Mouse (Mus musculus) granulocyte monocyte progenitor cell, adult 5-6 weeks (primary cell): Measurements from ENCODE around the gene Tmem18. TPM values are rescaled to one million over a fixed set of nuclear protein-coding genes. Genes with fewer than 3 reads are reported as not detected.

Experiments used
- ATAC-seq: replicated peaks from 2 replicates; pipeline ENCODE4 v1.8.0; 2016; ENCODE audit warnings: mild to moderate bottlenecking, moderate TSS enrichment, inconsistent platforms; ENCODE audit not compliant: poor library complexity, severe bottlenecking
- total RNA-seq, 2 experiments: library from RNA; stranded (forward) in 1 of 2; stranded (reverse) in 1 of 2; fragments of 200-712, 200-1000 nt in 1 of 2; fragments of >200 nt in 1 of 2; fragmentation: Nextera tagmentation in 1 of 2; gene quantifications; 2 replicates each; pipeline ENCODE4 v1.2.3; 2014 to 2017

The Tmem18 gene
- total RNA-seq (2014; fragmentation: Nextera tagmentation) (10.5 and 11.9 TPM in 2 replicates), total RNA-seq (2017) (12.5 and 17.6 TPM in 2 replicates)

GRCm38 (mm10) chr12:30584356-30584740 is at the start of gene Tmem18:
Tmem18 (plus strand) TSS chr12:30584426.
- ATAC-seq: peak; percentile 91

GRCm38 (mm10) chr12:30557349-30557748 is 26.9 kb upstream of the Tmem18 start:
- ATAC-seq: no peak

GRCm38 (mm10) chr12:30561411-30561810 is 22.8 kb upstream of the Tmem18 start:
- no peak for ATAC-seq

- ATAC-seq: no peak
These were observed 12.2 kb upstream of the Tmem18 start for GRCm38 (mm10) chr12:30572075-30572474.

GRCm38 (mm10) chr12:30575952-30576351 is 8.3 kb upstream of the Tmem18 start:
- ATAC-seq: no peak

- peak; percentile 98 for ATAC-seq
These were observed 6.2 kb upstream of the Tmem18 start for GRCm38 (mm10) chr12:30578019-30578418.

GRCm38 (mm10) chr12:30581277-30581676 is 2.9 kb upstream of the Tmem18 start:
- no peak for ATAC-seq

GRCm38 (mm10) chr12:30583586-30584355 is 455 bp upstream of the Tmem18 start:
- no peak for ATAC-seq

- peak; percentile 16 for ATAC-seq
These were observed 637 bp downstream of the Tmem18 start for GRCm38 (mm10) chr12:30584863-30585262.

GRCm38 (mm10) chr12:30591832-30592231 is 7.6 kb downstream of the Tmem18 start:
- ATAC-seq: no peak

- peak; percentile 89 for ATAC-seq
These were observed 12.7 kb downstream of the Tmem18 start for GRCm38 (mm10) chr12:30596818-30597407.

- ATAC-seq: no peak
These were observed 14.7 kb downstream of the Tmem18 start for GRCm38 (mm10) chr12:30598955-30599354.

GRCm38 (mm10) chr12:30599474-30599873 is 15.2 kb downstream of the Tmem18 start:
- ATAC-seq: no peak

GRCm38 (mm10) chr12:30599997-30600396 is 15.8 kb downstream of the Tmem18 start:
- ATAC-seq: no peak

- 0 out of 2 replicates have a peak, but pooled peaks have one; percentile 18 for ATAC-seq
These were observed 19.8 kb downstream of the Tmem18 start for GRCm38 (mm10) chr12:30604012-30604411.

GRCm38 (mm10) chr12:30604876-30605275 is 20.6 kb downstream of the Tmem18 start:
- no peak for ATAC-seq

GRCm38 (mm10) chr12:30605941-30606340 is 21.7 kb downstream of the Tmem18 start:
- ATAC-seq: no peak

- ATAC-seq: peak; percentile 79
These were observed 22.5 kb downstream of the Tmem18 start for GRCm38 (mm10) chr12:30606743-30607142.

GRCm38 (mm10) chr12:30618425-30618824 is 34.2 kb downstream of the Tmem18 start:
- no peak for ATAC-seq

GRCm38 (mm10) chr12:30628466-30628865 is 44.2 kb downstream of the Tmem18 start:
- ATAC-seq: no peak

- no peak for ATAC-seq
These were observed 50.3 kb downstream of the Tmem18 start for GRCm38 (mm10) chr12:30634534-30634933.
